Mouse (Mus musculus): ENCODE measurements around the gene Rxfp3. TPM values are rescaled to one million over a fixed set of nuclear protein-coding genes. Genes with fewer than 3 reads are reported as not detected.

The Rxfp3 gene
- polyA plus RNA-seq, 1 experiment from 2014 or later = 0.71 TPM

DNA sequence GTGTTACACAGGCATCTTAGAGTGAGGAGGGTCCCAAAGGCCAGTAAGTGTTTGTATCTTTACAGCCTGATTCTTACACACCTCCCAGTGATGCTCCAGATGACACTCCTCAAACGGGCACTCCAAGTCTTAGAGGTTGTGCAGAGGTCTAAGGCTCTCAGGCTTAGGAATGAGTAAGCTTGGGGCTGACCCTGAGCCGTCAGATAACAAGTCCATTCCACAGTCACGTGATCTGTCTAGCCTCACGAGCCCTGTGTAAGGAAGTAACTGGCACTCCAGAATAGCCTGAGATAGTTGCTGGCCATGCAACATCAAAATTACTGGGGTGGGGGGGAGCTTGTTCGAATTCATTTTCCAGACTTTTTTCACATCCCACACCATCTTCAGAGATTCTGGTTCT, 2.3 kb upstream of the Rxfp3 start:
- peaks cover 33% of the 10 kb centered on the region for H3K27me3 ChIP-seq (ENCODE audit: control insufficient read depth, insufficient read depth, low read length)
- ATAC-seq (ENCODE audit: low FRiP score) = no peak
- no peak overlapping the region for H3K4me2 ChIP-seq (replicated peaks; ENCODE audit: low read depth, low read length)
- H3K27ac ChIP-seq (ENCODE audit: low read depth, low read length) = no peak overlapping the region
- no peak overlapping the region for H3K4me3 ChIP-seq (ENCODE audit: low read depth, low read length)
- no peaks in the 10 kb centered on the region for H3K9me3 ChIP-seq (ENCODE audit: control insufficient read depth, low read length)
- peaks cover 7% of the 10 kb centered on the region for H3K4me1 ChIP-seq (replicated peaks; ENCODE audit: control insufficient read depth, insufficient read depth, low read length)
- 66% methylated on average over 5 of the region's 5 CpGs for WGBS
- no peak overlapping the region for H3K9ac ChIP-seq (ENCODE audit: low read depth, low read length)
- no peak for DNase-seq (ENCODE audit: low spot score)
- H3K36me3 ChIP-seq (ENCODE audit: control insufficient read depth, insufficient read depth, low read length) = no peaks in the 10 kb centered on the region

- WGBS = 1% methylated on average over 12 of the region's 12 CpGs
- no peak for ATAC-seq (ENCODE audit: low FRiP score)
Observed at GRCm38 (mm10) chr15:11038476-11038875, 685 bp upstream of the Rxfp3 start.

GRCm38 (mm10) chr15:11037376-11037695, 455 bp downstream of the Rxfp3 start:
- H3K4me3 ChIP-seq (ENCODE audit: low read depth, low read length) = peak overlapping the region; percentile 33
- whole genome bisulfite sequencing = 8% methylated on average over 8 of the region's 8 CpGs
- H3K4me1 ChIP-seq (replicated peaks; ENCODE audit: control insufficient read depth, insufficient read depth, low read length) = peaks cover 7% of the 10 kb centered on the region
- H3K9ac ChIP-seq (ENCODE audit: low read depth, low read length) = 0 out of 2 replicates have a peak overlapping the region, but pooled peaks have one; percentile 8
- no peak overlapping the region for H3K27ac ChIP-seq (ENCODE audit: low read depth, low read length)
- no peaks in the 10 kb centered on the region for H3K9me3 ChIP-seq (ENCODE audit: control insufficient read depth, low read length)
- no peaks in the 10 kb centered on the region for H3K36me3 ChIP-seq (ENCODE audit: control insufficient read depth, insufficient read depth, low read length)
- H3K27me3 ChIP-seq (ENCODE audit: control insufficient read depth, insufficient read depth, low read length) = peaks cover 39% of the 10 kb centered on the region
- DNase-seq (ENCODE audit: low spot score) (peak; percentile 46), ATAC-seq (ENCODE audit: low FRiP score) (0 out of 2 replicates have a peak, but pooled peaks have one; percentile 9)
- peak overlapping the region; percentile 52 for H3K4me2 ChIP-seq (replicated peaks; ENCODE audit: low read depth, low read length)

More at GRCm38 (mm10) chr15:11038476-11038875, 685 bp upstream of the Rxfp3 start:
- Histone ChIP-seq H3K9me3 (ENCODE audit: control insufficient read depth, low read length) (no peaks in the 10 kb centered on the region), H3K4me3 (ENCODE audit: low read depth, low read length) (no peak overlapping the region), H3K4me1 (replicated peaks; ENCODE audit: control insufficient read depth, insufficient read depth, low read length) (peaks cover 7% of the 10 kb centered on the region), H3K27me3 (ENCODE audit: control insufficient read depth, insufficient read depth, low read length) (peaks cover 39% of the 10 kb centered on the region), H3K27ac (ENCODE audit: low read depth, low read length) (no peak overlapping the region), H3K9ac (ENCODE audit: low read depth, low read length) (no peak overlapping the region), H3K4me2 (replicated peaks; ENCODE audit: low read depth, low read length) (no peak overlapping the region), H3K36me3 (ENCODE audit: control insufficient read depth, insufficient read depth, low read length) (no peaks in the 10 kb centered on the region)
- peak; percentile 81 for DNase-seq (ENCODE audit: low spot score)

- peak overlapping the region; percentile 52 for H3K4me2 ChIP-seq (replicated peaks; ENCODE audit: low read depth, low read length)
- DNase-seq (ENCODE audit: low spot score) = peak; percentile 54
- H3K9ac ChIP-seq (ENCODE audit: low read depth, low read length) = 0 out of 2 replicates have a peak overlapping the region, but pooled peaks have one; percentile 8
- H3K36me3 ChIP-seq (ENCODE audit: control insufficient read depth, insufficient read depth, low read length) = no peaks in the 10 kb centered on the region
- 4% methylated on average over 49 of the region's 49 CpGs for WGBS
- peaks cover 7% of the 10 kb centered on the region for H3K4me1 ChIP-seq (replicated peaks; ENCODE audit: control insufficient read depth, insufficient read depth, low read length)
- peak; percentile 52 for ATAC-seq (ENCODE audit: low FRiP score)
- H3K4me3 ChIP-seq (ENCODE audit: low read depth, low read length) = peak overlapping the region; percentile 33
- no peaks in the 10 kb centered on the region for H3K9me3 ChIP-seq (ENCODE audit: control insufficient read depth, low read length)
- peaks cover 39% of the 10 kb centered on the region for H3K27me3 ChIP-seq (ENCODE audit: control insufficient read depth, insufficient read depth, low read length)
- no peak overlapping the region for H3K27ac ChIP-seq (ENCODE audit: low read depth, low read length)
Observed at GRCm38 (mm10) chr15:11036535-11037375, 1.0 kb downstream of the Rxfp3 start.

DNA sequence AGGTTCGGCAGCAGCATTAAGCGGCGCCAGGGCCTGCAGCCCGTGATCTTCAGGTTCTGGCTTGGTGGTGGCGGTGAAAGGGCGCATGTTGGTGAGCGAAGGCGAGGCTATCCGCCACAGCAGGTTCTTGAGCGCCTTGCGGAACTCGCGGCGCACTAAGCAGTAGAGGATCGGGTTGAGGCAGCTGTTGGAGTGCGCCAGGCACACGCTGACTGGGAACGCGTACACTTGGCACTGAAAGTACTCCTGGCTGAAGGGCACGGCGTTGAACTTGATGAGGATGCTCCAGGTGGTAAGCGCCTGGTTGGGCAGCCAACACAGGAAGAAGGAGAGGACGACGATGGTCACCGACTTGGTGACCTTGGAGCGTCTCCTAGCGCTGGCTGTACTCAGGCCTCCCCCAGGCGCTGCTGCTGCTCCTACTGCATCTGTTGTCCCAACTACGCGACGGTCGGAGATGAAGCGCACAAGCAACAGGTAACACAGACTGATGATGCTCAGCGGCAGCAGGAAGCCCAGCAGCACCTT, 1.8 kb downstream of the Rxfp3 start:
- Histone ChIP-seq H3K9ac (ENCODE audit: low read depth, low read length) (no peak overlapping the region), H3K36me3 (ENCODE audit: control insufficient read depth, insufficient read depth, low read length) (no peaks in the 10 kb centered on the region), H3K27ac (ENCODE audit: low read depth, low read length) (no peak overlapping the region), H3K27me3 (ENCODE audit: control insufficient read depth, insufficient read depth, low read length) (peaks cover 39% of the 10 kb centered on the region), H3K4me2 (replicated peaks; ENCODE audit: low read depth, low read length) (peak overlapping the region; percentile 52), H3K9me3 (ENCODE audit: control insufficient read depth, low read length) (no peaks in the 10 kb centered on the region), H3K4me3 (ENCODE audit: low read depth, low read length) (peak overlapping the region; percentile 33), H3K4me1 (replicated peaks; ENCODE audit: control insufficient read depth, insufficient read depth, low read length) (peaks cover 7% of the 10 kb centered on the region)
- 6% methylated on average over 34 of the region's 34 CpGs for WGBS
- ATAC-seq (ENCODE audit: low FRiP score) (0 out of 2 replicates have a peak, but pooled peaks have one; percentile 8), DNase-seq (ENCODE audit: low spot score) (peak; percentile 43)

- no peak for ATAC-seq (ENCODE audit: low FRiP score)
- WGBS = 72% methylated on average over 3 of the region's 3 CpGs
Observed at GRCm38 (mm10) chr15:11030188-11030587, 7.6 kb downstream of the Rxfp3 start.

GRCm38 (mm10) chr15:11026801-11027561, 10.8 kb downstream of the Rxfp3 start:
- H3K4me3 ChIP-seq (ENCODE audit: low read depth, low read length) = no peak overlapping the region
- no peak overlapping the region for H3K9ac ChIP-seq (ENCODE audit: low read depth, low read length)
- DNase-seq (ENCODE audit: low spot score) = no peak
- WGBS = 60% methylated on average over 4 of the region's 4 CpGs
- H3K27me3 ChIP-seq (ENCODE audit: control insufficient read depth, insufficient read depth, low read length) = no peaks in the 10 kb centered on the region
- no peaks in the 10 kb centered on the region for H3K36me3 ChIP-seq (ENCODE audit: control insufficient read depth, insufficient read depth, low read length)
- H3K4me1 ChIP-seq (replicated peaks; ENCODE audit: control insufficient read depth, insufficient read depth, low read length) = no peaks in the 10 kb centered on the region
- ATAC-seq (ENCODE audit: low FRiP score) = no peak
- no peak overlapping the region for H3K4me2 ChIP-seq (replicated peaks; ENCODE audit: low read depth, low read length)
- H3K9me3 ChIP-seq (ENCODE audit: control insufficient read depth, low read length) = no peaks in the 10 kb centered on the region
- no peak overlapping the region for H3K27ac ChIP-seq (ENCODE audit: low read depth, low read length)

More at GRCm38 (mm10) chr15:11030188-11030587, 7.6 kb downstream of the Rxfp3 start:
- Histone ChIP-seq H3K36me3 (ENCODE audit: control insufficient read depth, insufficient read depth, low read length) (no peaks in the 10 kb centered on the region), H3K27me3 (ENCODE audit: control insufficient read depth, insufficient read depth, low read length) (peaks cover 7% of the 10 kb centered on the region), H3K4me1 (replicated peaks; ENCODE audit: control insufficient read depth, insufficient read depth, low read length) (no peaks in the 10 kb centered on the region), H3K9me3 (ENCODE audit: control insufficient read depth, low read length) (no peaks in the 10 kb centered on the region), H3K4me3 (ENCODE audit: low read depth, low read length) (no peak overlapping the region), H3K9ac (ENCODE audit: low read depth, low read length) (no peak overlapping the region), H3K27ac (ENCODE audit: low read depth, low read length) (no peak overlapping the region), H3K4me2 (replicated peaks; ENCODE audit: low read depth, low read length) (no peak overlapping the region)
- no peak for DNase-seq (ENCODE audit: low spot score)

DNA sequence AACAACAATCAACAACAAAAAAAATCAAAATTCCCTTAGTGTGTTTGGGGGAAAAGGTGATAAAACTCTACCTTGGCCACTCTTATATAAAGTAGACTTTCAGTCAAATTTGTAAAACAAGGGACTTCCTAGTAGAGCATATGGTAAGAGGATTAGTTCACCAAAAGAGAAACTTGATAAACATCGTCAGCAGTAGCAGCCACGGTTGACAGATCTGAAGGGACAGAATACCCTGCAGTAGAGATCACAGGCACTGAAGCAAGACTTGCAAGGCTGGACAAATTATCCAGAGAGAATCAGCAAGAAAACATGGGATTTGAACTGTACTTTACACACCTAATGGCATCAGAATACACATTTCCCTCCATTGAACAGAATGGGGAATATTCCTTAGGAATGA, 22.9 kb downstream of the Rxfp3 start:
- Histone ChIP-seq H3K9ac (ENCODE audit: low read depth, low read length) (no peak overlapping the region), H3K4me3 (ENCODE audit: low read depth, low read length) (no peak overlapping the region), H3K4me1 (replicated peaks; ENCODE audit: control insufficient read depth, insufficient read depth, low read length) (no peaks in the 10 kb centered on the region), H3K27me3 (ENCODE audit: control insufficient read depth, insufficient read depth, low read length) (no peaks in the 10 kb centered on the region), H3K9me3 (ENCODE audit: control insufficient read depth, low read length) (no peaks in the 10 kb centered on the region), H3K36me3 (ENCODE audit: control insufficient read depth, insufficient read depth, low read length) (no peaks in the 10 kb centered on the region), H3K27ac (ENCODE audit: low read depth, low read length) (no peak overlapping the region), H3K4me2 (replicated peaks; ENCODE audit: low read depth, low read length) (no peak overlapping the region)
- ATAC-seq (ENCODE audit: low FRiP score) (no peak), DNase-seq (ENCODE audit: low spot score) (no peak)
- 58% methylated on average over 2 of the region's 2 CpGs for WGBS
